Mouse (Mus musculus): ENCODE results near the gene Prr29.
"Not testable (repeated sequence)": the region's sequence is repeated elsewhere in the genome, so short reads cannot be mapped to it uniquely, and the experiment has no call there.

Gene Prr29

DNA sequence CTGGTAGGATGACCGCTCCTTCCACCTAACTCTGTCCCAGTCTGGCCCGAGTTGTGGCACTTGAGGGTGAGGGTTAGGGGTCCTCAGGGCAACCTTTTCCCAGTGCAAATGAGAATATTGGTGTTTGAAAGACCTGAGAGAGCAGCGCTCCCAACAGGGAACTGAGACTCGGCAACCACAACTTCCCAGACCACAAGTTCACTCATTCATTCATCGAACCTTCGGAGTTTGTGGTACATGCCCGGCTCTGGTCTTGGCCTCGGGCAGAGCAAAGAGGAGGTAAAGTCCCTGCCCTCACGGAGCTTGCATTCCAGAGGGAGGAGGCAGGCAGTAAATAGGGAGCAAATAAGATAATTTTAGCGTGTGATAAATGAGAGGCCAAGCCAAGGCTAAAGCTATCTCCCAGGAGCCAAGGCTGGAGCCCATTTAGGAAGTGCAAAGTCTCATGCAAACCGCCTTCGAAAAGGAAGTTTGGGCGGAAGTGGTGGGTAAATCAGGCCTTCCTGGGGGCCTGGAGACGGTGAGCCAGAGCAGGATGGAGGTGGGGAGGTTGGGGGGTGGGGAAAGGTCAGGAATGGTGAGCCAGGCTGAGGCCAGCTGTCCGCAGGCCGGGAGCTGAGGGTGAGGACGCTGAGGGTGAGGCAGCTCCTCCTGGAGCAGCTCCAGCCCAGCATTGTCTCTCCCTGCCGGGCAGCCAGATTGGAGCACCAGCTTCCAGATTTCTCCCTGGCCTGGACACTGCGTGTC, 9.7 kb upstream of the Prr29 start:
- DNase-seq (ENCODE audit: extremely low read depth, low read depth) = no peak

DNA sequence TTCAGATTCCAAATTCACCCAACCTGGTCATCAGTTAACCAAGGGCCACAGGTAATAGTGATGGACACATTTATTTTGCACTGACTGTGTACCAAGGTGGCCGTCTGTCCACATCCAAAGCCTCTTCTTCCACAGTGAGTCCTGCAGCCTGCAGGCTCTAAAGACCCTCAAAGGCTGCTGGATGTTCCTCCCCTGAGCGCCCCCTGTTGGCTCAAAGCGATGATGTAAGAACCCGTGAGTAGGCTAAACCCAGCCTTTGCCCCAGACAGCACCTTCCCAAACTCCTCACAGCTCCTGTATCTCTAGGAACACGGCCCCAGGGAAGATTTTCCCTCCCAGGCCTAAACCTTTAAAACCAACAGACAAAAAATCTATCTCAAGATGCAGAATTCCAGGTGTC, 5.9 kb upstream of the Prr29 start:
- DNase-seq (ENCODE audit: extremely low read depth, low read depth) = no peak

DNA sequence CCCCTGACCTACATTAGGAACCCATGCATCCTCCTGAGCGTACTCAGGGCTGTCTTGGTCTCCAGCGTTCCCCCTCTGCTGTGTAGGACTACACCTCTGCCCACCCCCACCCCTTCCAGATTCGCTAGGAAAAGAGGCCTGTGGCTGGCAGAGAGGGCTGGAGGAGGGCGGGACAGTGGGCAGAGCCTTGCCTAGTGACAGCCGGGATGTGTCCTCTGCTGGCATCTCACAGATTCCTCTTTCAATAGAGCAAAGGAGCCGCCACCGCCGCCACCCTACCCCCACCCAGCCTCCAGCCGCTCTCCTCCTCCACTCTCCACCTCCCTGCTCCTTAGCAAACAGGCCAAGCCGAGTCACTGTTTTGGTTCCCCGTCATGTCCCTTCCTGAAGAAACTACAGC, 560 bp upstream of the Prr29 start:
- no peak for DNase-seq (ENCODE audit: extremely low read depth, low read depth)

DNA sequence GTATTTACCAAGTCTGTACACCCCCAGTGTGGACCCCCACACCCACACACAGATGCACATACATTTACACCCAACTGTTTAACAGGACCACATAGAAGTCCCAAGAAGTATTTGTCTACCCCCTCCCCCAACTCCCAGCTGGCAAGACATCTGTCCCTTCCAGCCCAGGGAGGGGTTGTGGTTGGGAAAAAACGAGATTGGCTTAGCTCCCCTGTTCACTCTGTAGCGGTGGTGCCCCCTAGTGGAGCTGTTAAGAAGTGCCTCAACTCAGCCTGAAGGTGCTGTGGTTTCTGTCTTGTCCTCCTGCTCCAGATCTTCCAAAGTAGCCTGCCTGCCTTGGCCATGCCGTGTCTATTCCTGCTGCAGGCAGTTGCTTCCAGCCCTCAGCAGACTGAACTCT, 1.0 kb downstream of the Prr29 start:
- peak; percentile 49 for DNase-seq (ENCODE audit: extremely low read depth, low read depth)

DNA sequence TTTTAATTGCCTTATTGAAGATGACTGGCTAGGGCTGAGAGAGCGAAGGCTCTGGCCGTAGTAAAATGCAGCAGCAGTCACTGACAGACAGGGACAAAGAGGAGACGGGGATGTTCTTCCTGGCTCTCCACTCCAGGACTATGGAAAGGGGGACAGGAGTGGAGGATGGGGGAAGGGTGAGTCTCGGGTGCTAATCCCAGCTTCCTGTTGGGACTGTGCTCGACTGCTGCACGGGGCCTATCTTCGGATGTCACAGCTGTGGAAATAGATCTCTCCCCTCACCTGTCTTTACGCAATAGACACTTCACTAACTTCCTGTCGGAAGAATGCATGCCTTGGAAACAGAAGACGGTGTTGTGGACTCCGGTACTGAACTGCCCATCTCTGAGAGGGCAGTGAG, 8.7 kb downstream of the Prr29 start:
- no peak for DNase-seq (ENCODE audit: extremely low read depth, low read depth)

DNA sequence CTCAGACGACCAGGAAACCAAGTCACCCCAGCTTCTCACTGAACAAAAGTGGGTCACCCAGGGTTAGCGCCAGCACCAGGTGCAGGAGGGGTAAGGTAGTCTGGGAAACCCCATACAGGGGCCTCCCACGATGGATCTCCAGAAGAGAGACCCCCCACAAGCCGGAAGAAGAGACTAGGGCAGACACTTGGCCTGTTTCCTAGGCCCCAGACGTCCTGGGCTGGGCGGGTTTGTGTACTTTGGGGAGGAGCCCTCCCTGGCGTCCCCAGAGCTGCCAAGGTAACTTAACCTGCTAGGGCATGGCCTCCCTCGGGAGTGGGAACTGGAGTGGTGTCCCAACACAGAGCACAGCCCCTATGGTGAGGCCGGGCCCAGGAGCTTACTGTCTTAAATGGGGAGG, 9.3 kb downstream of the Prr29 start:
- DNase-seq (ENCODE audit: extremely low read depth, low read depth) = no peak

DNA sequence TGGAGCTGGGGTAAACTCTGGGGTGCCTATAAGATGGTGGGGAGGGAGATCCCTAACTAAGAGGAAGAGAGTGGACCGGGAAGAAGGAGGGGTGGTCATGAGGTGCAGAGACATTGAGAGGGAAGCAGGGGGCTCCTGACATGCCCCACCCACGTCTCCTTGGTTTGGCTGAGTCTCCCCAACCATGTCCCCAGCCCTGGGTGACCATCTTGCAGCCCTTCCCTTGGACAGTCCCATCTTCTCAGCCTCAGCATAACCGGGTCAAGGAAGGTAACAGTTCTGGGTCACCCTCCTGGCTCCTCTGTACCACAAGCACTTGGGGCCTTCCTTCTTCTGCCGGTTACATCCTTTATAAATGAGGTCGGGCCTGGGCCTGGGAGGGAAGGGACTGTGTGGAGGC, 9.7 kb downstream of the Prr29 start:
- no peak for DNase-seq (ENCODE audit: extremely low read depth, low read depth)

DNA sequence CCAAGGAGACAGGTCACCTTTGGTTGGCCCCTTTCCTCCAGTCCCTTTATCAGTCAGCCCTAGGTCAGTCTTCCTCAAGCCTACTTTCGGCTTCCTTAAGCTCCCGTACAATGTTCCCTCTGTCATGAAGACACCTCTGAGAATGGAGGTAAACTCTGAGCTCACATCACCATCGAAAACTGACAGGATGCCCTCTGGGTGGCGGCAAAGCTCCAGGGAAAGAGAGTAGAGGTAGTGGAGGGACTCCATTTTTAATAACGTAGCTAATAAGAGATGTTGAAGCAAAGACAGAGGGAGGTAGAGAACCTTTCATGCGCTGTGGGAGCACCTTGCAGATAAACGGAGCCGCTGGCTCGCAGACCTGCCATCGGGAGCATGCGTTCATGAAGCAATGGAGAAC, 15.7 kb downstream of the Prr29 start:
- peak; percentile 33 for DNase-seq (ENCODE audit: extremely low read depth, low read depth)

DNA sequence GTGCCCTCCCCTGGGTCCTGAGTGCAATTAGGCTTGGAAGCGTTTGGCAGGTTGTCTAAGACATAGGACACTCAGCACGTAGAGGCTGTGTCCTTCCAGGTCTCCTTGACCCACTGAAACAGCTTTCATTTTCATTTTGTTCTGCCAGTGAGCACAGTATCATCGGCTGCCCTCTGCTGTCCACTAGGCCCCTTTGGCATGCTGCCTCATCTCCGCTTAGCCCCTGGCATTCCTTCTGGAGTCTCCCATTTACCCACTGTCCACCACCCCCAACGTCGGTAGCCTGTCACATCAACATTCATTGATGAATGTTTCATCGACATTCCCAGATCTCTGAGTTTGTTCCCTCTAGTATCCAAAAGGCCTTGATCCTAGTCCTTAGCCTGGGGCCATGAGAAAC, 16.6 kb downstream of the Prr29 start:
- no peak for DNase-seq (ENCODE audit: extremely low read depth, low read depth)

DNA sequence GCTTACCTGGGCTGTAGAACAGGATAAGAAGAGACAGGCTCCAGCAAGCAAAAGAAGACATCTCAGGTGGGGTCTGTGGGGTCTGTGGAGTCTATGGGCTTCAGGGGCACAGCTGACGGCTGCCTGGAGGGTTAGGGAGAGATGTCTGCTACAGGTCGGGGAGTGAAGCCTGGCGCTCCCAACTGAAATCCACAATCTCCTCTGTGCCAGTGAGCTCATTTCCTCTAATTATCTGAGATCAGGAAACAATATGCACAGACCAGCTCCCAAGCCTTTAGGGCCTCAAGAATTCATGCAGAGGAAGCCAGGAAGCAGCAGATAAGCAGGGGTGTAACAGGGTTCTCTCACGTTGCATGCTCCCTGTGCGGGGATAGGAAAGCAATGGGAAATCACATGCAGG, 17.2 kb downstream of the Prr29 start:
- peak; percentile 87 for DNase-seq (ENCODE audit: extremely low read depth, low read depth)

DNA sequence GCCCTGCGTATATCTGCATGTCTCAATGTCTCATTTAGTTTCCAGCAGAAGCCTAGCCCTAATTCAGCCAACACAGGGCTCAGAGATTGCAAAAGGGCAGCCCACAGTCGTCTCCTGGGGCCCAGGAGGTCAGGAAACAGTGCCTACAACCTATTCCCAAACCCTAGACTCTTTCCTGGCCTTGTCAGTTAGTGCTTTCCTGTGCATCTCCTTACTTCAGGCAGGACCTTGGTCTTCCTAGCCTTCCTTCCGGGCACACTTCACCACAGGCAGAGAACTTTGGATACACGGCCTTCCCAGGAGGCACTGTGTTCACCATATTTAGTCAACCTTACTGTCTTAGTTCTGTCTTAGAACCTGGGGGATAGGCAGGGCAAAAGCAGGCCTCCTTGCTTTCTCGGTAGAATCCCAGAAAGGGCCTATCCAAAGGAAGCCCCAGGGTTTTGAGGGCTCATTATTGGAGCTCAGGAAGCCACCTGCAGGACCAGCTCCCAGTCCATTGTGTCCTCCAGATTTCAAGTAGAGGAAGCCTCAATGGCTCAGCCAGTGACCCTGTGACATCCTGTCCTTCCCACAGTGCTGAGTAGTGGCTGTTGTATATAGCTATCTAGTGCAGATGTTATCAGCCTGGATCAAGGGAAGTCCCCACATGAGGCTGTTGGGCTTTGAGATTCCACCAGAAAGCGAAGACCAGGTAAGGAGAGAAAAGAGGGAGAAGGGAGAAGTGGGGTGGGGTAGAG, 17.9 kb downstream of the Prr29 start:
- no peak for DNase-seq (ENCODE audit: extremely low read depth, low read depth)

DNA sequence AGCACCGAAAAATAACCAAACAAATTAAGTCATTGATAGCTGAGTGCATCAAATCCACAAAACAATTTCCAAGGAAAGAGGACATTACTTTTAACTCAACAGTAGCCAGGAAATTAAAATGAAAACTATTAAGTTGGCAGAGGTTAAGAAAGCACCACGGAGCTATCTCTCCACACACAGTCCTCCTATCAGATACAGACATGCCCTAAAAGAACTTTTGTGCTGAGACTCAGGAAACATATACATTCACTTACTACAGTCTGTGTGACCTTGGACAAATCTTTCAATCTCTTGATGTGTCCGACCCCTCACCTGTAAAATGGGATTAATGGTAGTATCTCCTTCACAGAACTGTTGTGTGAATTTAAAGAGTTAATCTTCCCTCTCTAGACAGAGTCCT, 21.1 kb downstream of the Prr29 start:
- no peak for DNase-seq (ENCODE audit: extremely low read depth, low read depth)

DNA sequence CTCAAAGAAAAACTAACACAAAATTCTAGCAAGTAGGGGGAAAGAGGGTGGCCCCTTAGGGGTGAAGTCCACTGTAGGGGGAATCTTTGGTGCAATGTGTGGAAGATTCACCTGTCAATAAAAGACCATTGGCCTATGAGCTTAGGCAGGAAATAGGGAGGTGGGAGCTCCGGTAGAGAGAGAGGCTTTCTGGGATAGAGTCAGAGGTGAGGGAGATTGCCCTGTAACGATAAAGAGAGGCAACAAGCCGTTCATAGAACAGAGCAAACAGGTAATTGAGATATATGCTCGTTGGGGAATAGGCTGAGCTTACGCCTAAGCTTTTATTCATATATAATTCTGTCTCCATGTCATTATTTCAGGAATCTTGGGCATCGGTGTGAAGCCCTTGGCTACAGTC, 21.7 kb downstream of the Prr29 start:
- DNase-seq (ENCODE audit: extremely low read depth, low read depth) = peak; percentile 62

DNA sequence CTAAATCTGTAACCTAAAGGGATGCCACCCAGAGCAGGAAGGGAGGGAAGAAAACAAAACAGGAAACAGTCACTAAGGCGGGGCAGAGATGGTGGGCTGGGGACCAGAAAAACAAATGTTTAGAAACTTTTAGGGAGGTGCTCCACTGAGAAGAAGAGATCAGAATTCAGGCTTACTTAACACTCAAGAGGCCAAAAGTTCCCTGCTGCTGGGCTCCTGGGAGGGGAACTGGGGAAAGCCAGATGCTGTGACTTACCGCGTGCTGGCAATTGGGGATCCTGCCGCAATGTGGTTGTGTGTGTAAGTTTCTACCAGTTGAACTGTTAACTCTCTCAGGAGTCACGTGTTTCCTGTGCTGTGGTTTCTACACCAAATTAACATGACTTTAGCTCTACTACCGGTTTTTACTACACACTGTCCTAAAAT, 22.5 kb downstream of the Prr29 start, which contains the start of gene Icam2:
Icam2 (minus strand) TSS at position 285 of the 426 bp plus-strand sequence.
- DNase-seq (ENCODE audit: extremely low read depth, low read depth) = peak; percentile 78

DNA sequence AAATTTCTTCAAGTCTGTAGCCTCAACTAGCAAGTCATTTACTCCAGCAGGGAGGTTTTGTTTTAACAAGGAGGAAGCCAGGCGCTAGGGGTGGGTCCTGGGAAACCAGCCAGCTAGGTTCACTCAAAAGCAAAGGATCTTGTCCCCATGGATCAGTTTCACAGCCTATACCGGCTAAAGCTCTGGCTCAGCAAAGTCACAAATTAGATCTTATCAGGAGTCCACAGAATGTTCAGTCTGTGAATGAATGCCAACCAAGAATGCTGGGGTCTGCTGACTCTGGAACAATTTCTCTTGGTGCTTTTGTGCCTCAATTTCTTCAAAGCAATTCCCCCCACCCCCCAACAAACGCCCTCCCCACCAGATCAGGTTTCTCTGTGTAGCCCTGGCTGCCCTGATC, 24.3 kb downstream of the Prr29 start:
- no peak for DNase-seq (ENCODE audit: extremely low read depth, low read depth)

DNA sequence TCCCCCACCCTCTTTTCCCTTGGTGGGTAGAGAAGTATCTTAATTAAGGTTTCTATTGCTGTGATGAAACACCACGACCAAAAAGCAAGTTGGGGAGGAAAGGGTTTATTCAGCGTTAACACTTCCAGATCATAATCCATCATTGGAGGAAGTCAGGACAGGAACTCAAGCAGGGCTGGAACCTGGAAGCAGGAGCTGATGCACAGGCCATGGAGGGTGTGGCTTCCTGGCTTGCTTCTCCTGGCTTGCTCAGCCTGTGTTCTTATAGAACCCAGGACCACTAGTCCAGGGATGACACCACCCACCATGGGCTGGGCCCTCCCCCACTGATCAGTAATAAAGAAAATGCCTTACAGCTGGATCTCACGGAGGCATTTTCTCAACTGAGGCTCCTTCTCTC, 25.5 kb downstream of the Prr29 start:
- DNase-seq (ENCODE audit: extremely low read depth, low read depth) = no peak

DNA sequence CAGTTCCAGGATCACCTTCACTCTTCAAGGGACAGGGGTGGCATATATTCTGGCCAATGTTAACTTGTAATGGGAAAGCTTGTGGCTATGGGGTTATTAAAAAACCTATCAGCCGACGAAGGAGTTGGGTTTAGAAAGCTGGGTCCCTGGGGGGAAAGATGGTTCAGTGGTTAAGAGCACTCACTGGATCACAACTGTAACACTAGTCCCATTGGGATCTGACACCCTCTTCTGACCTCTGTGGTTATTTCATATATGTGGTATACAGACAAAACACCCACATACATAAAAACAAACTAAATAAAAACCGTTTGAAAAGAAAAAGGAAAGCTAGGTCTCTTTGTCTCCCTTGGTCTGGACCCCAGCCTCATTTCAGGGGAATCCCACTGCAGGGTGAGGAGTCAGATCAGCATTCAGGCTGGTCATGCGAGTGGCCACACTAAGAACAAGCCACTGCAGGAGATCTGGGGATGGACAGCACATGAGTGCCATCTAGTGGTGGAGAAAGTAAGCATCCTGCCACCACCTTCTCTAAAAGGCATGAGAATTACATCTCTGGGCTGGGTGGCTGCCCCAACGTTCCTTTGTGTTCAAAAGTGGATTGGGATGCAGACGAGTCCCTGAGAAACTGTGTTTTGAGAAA, 26.4 kb downstream of the Prr29 start:
- DNase-seq (ENCODE audit: extremely low read depth, low read depth) = peak; percentile 49

DNA sequence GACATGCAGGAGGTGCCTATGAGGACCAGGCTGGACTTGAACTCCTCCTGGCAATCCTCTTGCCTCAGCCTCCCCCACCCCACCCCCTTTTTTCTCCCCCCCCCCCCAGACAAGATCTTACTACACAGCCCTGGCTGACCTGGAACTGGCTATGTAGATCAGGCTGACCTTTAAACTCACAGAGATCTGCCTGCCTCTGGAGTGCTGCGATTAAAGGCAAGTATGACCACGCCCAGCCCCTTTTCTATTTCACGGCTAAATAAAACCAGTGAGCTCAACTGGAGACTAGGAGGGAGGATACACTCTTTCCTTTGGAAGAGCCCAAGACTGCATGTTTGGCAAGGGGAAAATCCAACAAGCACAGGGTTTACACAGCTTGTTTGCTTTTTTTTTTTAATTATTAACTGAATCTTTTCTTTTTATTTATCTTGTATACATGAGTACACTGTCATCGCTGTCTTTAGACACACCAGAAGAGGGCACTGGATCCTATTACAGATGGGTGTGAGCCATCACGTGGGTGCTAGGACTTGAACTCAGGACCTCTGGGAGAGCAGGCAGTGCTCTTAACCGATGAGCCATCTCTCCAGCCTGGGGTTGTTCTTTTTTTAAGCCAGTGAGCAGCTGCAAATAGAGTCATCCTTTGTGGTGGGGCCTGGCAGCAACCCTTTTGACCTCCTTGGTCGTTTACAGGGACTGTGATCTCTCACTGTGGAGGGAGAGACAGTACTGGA, 27.5 kb downstream of the Prr29 start:
- no peak for DNase-seq (ENCODE audit: extremely low read depth, low read depth)

DNA sequence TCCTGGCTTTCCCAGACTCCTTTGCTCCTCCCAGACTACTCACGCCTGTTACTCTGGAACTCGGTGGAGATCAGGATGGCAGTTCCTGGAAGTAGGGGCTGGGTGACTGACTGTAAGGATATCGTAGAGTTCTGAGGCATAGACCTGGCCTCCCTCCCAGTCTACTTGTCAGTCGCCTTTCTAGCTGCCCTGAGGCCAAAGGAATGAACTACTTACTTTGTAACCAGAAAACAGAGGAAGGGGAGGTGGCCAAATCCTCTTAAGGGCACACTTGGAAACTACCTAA, 28.0 kb downstream of the Prr29 start:
- DNase-seq (ENCODE audit: extremely low read depth, low read depth) = no peak

DNA sequence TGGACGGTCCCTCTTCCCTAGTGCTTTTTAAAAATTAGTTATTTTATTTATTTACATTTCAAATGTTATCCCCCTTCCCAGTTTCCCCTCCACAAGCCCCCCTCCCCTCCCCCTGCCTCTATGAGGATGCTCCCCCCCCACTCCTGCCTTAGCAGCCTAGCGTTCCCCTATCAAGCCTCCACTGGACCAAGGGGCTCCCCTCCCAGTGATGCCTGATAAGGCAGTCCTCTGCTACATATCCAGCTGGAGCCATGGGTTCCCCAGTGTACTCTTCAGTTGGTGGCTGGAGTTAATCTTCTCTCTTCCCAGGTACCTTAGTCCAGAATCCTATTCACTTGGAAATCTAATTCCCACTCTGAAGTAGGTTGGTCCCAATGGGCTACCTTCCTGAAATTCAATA, 28.8 kb downstream of the Prr29 start:
- DNase-seq (ENCODE audit: extremely low read depth, low read depth) = not testable (repeated sequence)

DNA sequence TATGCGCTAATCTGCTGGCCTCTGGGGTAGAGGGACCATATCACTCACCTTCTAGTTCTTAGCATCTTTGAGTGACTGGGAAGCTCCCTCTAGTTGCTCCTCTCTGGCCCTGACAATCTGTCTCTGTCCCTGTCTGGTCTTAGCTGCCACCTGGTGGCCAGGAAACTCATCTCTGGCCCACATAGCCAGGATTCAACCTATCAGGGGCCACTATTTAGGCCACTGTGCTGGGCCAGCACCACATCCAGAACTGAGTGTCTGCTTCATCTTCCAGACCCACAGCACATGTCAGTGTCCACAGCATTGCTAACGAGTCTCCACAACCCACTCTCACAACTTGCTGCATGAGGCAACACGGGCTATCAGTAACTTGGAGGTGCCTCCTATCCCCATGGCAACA, 32.4 kb downstream of the Prr29 start:
- DNase-seq (ENCODE audit: extremely low read depth, low read depth) = no peak

DNA sequence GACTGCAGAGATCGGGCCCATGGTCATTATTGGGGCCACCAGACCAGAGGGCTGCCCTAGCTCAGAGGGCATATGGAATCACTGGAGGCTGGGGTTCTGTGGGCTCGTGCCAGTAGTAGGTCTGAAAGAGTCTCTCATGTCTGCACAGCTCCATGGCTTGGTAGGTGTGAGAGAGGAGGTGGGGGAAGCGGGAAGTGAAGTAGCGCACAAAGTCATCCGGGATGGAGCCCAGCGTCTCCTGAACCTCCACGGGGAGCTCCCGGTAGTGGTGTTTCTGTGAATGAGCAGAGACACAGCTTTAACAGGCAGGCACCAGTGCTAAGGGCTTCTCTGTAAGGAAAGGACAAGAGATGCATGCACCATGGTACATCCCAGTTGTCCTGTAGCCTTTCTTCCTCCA, 33.2 kb downstream of the Prr29 start:
- DNase-seq (ENCODE audit: extremely low read depth, low read depth) = no peak
